Mouse (Mus musculus): ENCODE measurements around the gene N4bp1. TPM values are rescaled to one million over a fixed set of nuclear protein-coding genes. Genes with fewer than 3 reads are reported as not detected.

N4bp1 gene
- total RNA-seq, 2 experiments from 2014 or later = 28.0 to 28.5 TPM

- intact Hi-C loops (cut with DNase I) = no loop called here
- DNase-seq = no peak
These were observed 51.1 kb downstream of the N4bp1 start for GRCm38 (mm10) chr8:86833937-86834336.

GRCm38 (mm10) chr8:86828925-86829324 lies 56.1 kb downstream of the N4bp1 start:
- intact Hi-C loops (cut with DNase I) = no loop called here
- DNase-seq = no peak

GRCm38 (mm10) chr8:86827199-86827598 lies 57.9 kb downstream of the N4bp1 start:
- DNase-seq = no peak
- intact Hi-C loops (cut with DNase I) = no loop called here

GRCm38 (mm10) chr8:86826538-86826937 lies 58.5 kb downstream of the N4bp1 start:
- intact Hi-C loops (cut with DNase I) = no loop called here

GRCm38 (mm10) chr8:86825674-86826448 lies 59.2 kb downstream of the N4bp1 start:
- no peak for DNase-seq
- intact Hi-C loops (cut with DNase I) = no loop called here

More at GRCm38 (mm10) chr8:86826538-86826937, 58.5 kb downstream of the N4bp1 start:
- no peak for DNase-seq

- DNase-seq = no peak
- intact Hi-C loops (cut with DNase I) = no loop called here
These were observed 60.3 kb downstream of the N4bp1 start for GRCm38 (mm10) chr8:86824735-86825134.

GRCm38 (mm10) chr8:86820756-86821201 lies 64.3 kb downstream of the N4bp1 start:
- DNase-seq = peak; percentile 48

GRCm38 (mm10) chr8:86820186-86820755 lies 64.8 kb downstream of the N4bp1 start:
- DNase-seq = no peak
- intact Hi-C loops (cut with DNase I) = no loop called here

More at GRCm38 (mm10) chr8:86820756-86821201, 64.3 kb downstream of the N4bp1 start:
- intact Hi-C loops (cut with DNase I) = no loop called here

GRCm38 (mm10) chr8:86819426-86819825 lies 65.6 kb downstream of the N4bp1 start:
- DNase-seq = no peak
- intact Hi-C loops (cut with DNase I) = no loop called here

GRCm38 (mm10) chr8:86808990-86809960 lies 75.8 kb downstream of the N4bp1 start:
- DNase-seq = no peak
- intact Hi-C loops (cut with DNase I) = no loop called here

- no peak for DNase-seq
- intact Hi-C loops (cut with DNase I) = no loop called here
These were observed 76.8 kb downstream of the N4bp1 start for GRCm38 (mm10) chr8:86808239-86808638.

GRCm38 (mm10) chr8:86801988-86802387 lies 83.1 kb downstream of the N4bp1 start:
- no peak for DNase-seq
- intact Hi-C loops (cut with DNase I) = no loop called here

- no peak for DNase-seq
- intact Hi-C loops (cut with DNase I) = no loop called here
These were observed 84.1 kb downstream of the N4bp1 start for GRCm38 (mm10) chr8:86800966-86801365.

- intact Hi-C loops (cut with DNase I) = no loop called here
- DNase-seq = no peak
These were observed 86.9 kb downstream of the N4bp1 start for GRCm38 (mm10) chr8:86798141-86798540.

GRCm38 (mm10) chr8:86797705-86798104 lies 87.4 kb downstream of the N4bp1 start:
- intact Hi-C loops (cut with DNase I) = no loop called here
- DNase-seq = no peak

- intact Hi-C loops (cut with DNase I) = no loop called here
- no peak for DNase-seq
These were observed 90.3 kb downstream of the N4bp1 start for GRCm38 (mm10) chr8:86794716-86795115.

GRCm38 (mm10) chr8:86791542-86791941 lies 93.5 kb downstream of the N4bp1 start:
- DNase-seq = no peak
- intact Hi-C loops (cut with DNase I) = no loop called here

GRCm38 (mm10) chr8:86789576-86789975 lies 95.5 kb downstream of the N4bp1 start:
- intact Hi-C loops (cut with DNase I) = no loop called here
- DNase-seq = no peak

- DNase-seq = no peak
- intact Hi-C loops (cut with DNase I) = no loop called here
These were observed 97.1 kb downstream of the N4bp1 start for GRCm38 (mm10) chr8:86787891-86788420.

- no peak for DNase-seq
- intact Hi-C loops (cut with DNase I) = no loop called here
These were observed 98.6 kb downstream of the N4bp1 start for GRCm38 (mm10) chr8:86786498-86786897.

GRCm38 (mm10) chr8:86781094-86781493 lies 104.0 kb downstream of the N4bp1 start:
- intact Hi-C loops (cut with DNase I) = no loop called here
- no peak for DNase-seq

Measured in left cerebral cortex, postnatal 4 days (tissue).